ENCODE assay signal across 8 mouse cellular contexts in the genomic region with DNA sequence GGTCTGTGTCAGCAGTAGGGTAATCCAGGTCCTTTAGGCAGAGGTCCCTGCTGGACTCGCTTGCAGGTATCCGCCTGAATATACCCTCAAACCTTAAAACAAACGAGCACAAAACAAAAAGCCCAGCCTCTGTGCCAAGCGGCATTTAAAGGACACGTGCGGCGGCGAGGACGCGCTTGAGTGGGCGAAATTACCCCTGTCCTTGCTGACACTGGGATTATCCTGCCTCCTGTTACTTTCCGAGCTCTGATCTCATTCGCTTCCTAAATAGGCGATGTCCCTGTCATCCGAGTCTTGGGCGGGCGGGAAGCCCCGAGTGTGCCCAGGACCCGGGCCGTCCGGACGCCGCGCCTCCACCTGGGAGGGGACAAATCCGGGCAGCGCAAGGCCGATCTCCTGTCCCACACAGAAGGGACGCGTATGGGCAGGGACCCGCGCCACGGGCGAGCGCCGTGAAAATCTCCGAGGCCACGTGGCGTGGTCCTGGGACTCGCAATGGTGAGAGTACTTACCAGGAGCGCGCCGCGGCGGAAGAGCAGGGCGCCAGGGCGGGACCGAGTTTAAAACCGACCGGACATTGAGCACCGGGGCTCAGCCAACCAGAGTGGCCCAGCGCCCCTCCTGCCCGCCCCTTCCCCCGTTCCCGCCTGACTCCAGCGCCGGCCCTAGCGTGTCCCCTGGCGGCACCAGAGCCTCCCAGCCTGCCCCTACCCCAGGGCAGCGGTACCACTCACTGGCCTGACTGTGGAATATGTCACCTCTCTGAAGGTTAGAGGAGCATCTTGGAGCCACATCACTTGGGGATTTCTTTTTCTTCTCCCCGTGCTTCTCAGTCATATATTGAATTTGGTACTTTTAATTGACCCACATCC. TPM values are rescaled to one million over a fixed set of nuclear protein-coding genes. Genes with fewer than 3 reads are reported as not detected.
DNase-seq lines count a peak whose midpoint lies in the region; ATAC-seq and TF ChIP-seq lines count a peak whose summit lies in the region.

No protein-coding gene starts in this region.

- no peak for TF ChIP-seq CTCF in G1E (IDR thresholded peaks at IDR 0.05; ENCODE audit: low read depth, low read length)
- TF ChIP-seq CTCF in cerebellum, adult 2 months (IDR thresholded peaks at IDR 0.05; ENCODE audit: borderline replicate concordance, insufficient read depth, low read depth, low read length), result no peak
- peak; percentile 45 for TF ChIP-seq CTCF in forebrain, postnatal 0 days (IDR thresholded peaks at IDR 0.05; ENCODE audit: low read depth)
- TF ChIP-seq CTCF in layer of hippocampus, adult 2 months (conservative IDR thresholded peaks at IDR 0.05), result peak; percentile 75
- peak; percentile 69 for TF ChIP-seq CTCF in lung, embryonic 14.5 days (IDR thresholded peaks at IDR 0.05; ENCODE audit: low read depth)

- DNase-seq in G1E (ENCODE audit: low spot score), result peak; percentile 67
- peak; percentile 76 to 79 for DNase-seq in cerebellum, adult 2 months
- DNase-seq in forebrain, postnatal 0 days, result peak; percentile 44
- peak; percentile 79 to 82 for DNase-seq in heart, postnatal 36 days
- peak; percentile 56 to 57 for DNase-seq in layer of hippocampus, adult 2 months (ENCODE audit: low spot score in 2 of 2)
- peak; percentile 82 for DNase-seq in lung, embryonic 14.5 days
- DNase-seq in thymus, postnatal 0 days (ENCODE audit: low spot score), result peak; percentile 49

- H3K27me3 ChIP-seq in G1E (ENCODE audit: insufficient read depth, low read length), result no peaks in the 10 kb centered on the region
- no peaks in the 10 kb centered on the region for H3K27me3 ChIP-seq in cerebellum, adult 2 months (ENCODE audit: control insufficient read depth, insufficient read depth, low read length)
- H3K27me3 ChIP-seq in forebrain, postnatal 0 days (ENCODE audit: insufficient read depth, low read length), result no peaks in the 10 kb centered on the region
- no peaks in the 10 kb centered on the region for H3K27me3 ChIP-seq in lung, embryonic 14.5 days (ENCODE audit: insufficient read depth, low read length)

- no peak overlapping the region for H3K27ac ChIP-seq in cerebellum, adult 2 months (ENCODE audit: insufficient read depth, low read length)
- 0 out of 2 replicates have a peak overlapping the region, but pooled peaks have one; percentile 1 for H3K27ac ChIP-seq in forebrain, postnatal 0 days (ENCODE audit: low read depth, low read length)
- peak overlapping the region; percentile 29; the same call in 1 of the 2 replicates for H3K27ac ChIP-seq in layer of hippocampus, adult 2 months
- peak overlapping the region; percentile 71; the same call in 1 of the 2 replicates for H3K27ac ChIP-seq in lung, embryonic 14.5 days (ENCODE audit: low read depth)

- ATAC-seq in G1E (ENCODE audit: extremely low read depth, insufficient number of reproducible peaks, low FRiP score, poor library complexity, severe bottlenecking), result peak; percentile 89
- peak; percentile 95 for ATAC-seq in forebrain, postnatal 0 days
- peak; percentile 99 for ATAC-seq in lung, embryonic 14.5 days (ENCODE audit: insufficient read depth)
- peak; percentile 94 for ATAC-seq in neutrophil, adult 5-6 weeks (ENCODE audit: extremely low read depth, insufficient number of reproducible peaks, low FRiP score, poor library complexity, severe bottlenecking)

- peak overlapping the region; percentile 84 for H3K4me2 ChIP-seq in forebrain, postnatal 0 days (ENCODE audit: low read depth)
- H3K4me2 ChIP-seq in lung, embryonic 14.5 days, result peak overlapping the region; percentile 58

- peak overlapping the region; percentile 73 for H3K4me3 ChIP-seq in G1E (ENCODE audit: low read depth, low read length)
- peak overlapping the region; percentile 64 for H3K4me3 ChIP-seq in cerebellum, adult 2 months (replicated peaks; ENCODE audit: insufficient read depth, low read depth, low read length)
- H3K4me3 ChIP-seq in forebrain, postnatal 0 days (ENCODE audit: low read depth, low read length), result peak overlapping the region; percentile 62
- peak overlapping the region; percentile 67 for H3K4me3 ChIP-seq in layer of hippocampus, adult 2 months
- peak overlapping the region; percentile 50 for H3K4me3 ChIP-seq in lung, embryonic 14.5 days (ENCODE audit: low read depth, low read length)

- 2% methylated on average over 60 of the region's 60 CpGs for WGBS in cerebellum, adult 2 months
- 4% methylated on average over 60 of the region's 60 CpGs for WGBS in forebrain, postnatal 0 days
- 5% methylated on average over 58 of the region's 60 CpGs for WGBS in lung, embryonic 14.5 days

- peak overlapping the region; percentile 72 for H3K9ac ChIP-seq in forebrain, postnatal 0 days
- peak overlapping the region; percentile 72 for H3K9ac ChIP-seq in lung, embryonic 14.5 days

- TF ChIP-seq POLR2A in cerebellum, adult 2 months (IDR thresholded peaks at IDR 0.05; ENCODE audit: borderline replicate concordance, insufficient read depth, low read length), result no peak

- intact Hi-C loops in heart, postnatal 36 days (cut with DNase I), result loop anchor here (2.0 kb wide), 1 partner anchor 36 kb away; no protein-coding TSS in a partner anchor

- no peaks in the 10 kb centered on the region for H3K9me3 ChIP-seq in G1E (replicated peaks)
- H3K9me3 ChIP-seq in forebrain, postnatal 0 days (ENCODE audit: low read length), result no peaks in the 10 kb centered on the region
- H3K9me3 ChIP-seq in lung, embryonic 14.5 days (ENCODE audit: low read depth, low read length), result peaks cover 28% of the 10 kb centered on the region; the same call in 1 of the 2 replicates

- peaks cover 11% of the 10 kb centered on the region for H3K36me3 ChIP-seq in G1E (replicated peaks)
- H3K36me3 ChIP-seq in forebrain, postnatal 0 days (ENCODE audit: insufficient read depth), result no peaks in the 10 kb centered on the region
- H3K36me3 ChIP-seq in lung, embryonic 14.5 days (ENCODE audit: insufficient read depth), result peaks cover 32% of the 10 kb centered on the region

- peaks cover 20% of the 10 kb centered on the region for H3K4me1 ChIP-seq in G1E (ENCODE audit: insufficient read depth, low read depth, low read length)
- no peaks in the 10 kb centered on the region for H3K4me1 ChIP-seq in cerebellum, adult 2 months (ENCODE audit: control insufficient read depth, insufficient read depth, low read length)
- H3K4me1 ChIP-seq in forebrain, postnatal 0 days (ENCODE audit: insufficient read depth), result no peaks in the 10 kb centered on the region
- no peaks in the 10 kb centered on the region for H3K4me1 ChIP-seq in lung, embryonic 14.5 days (ENCODE audit: insufficient read depth)

RNA-seq across cellular contexts. Expression of a gene that starts 27.9 kb away (rescaled TPM):
- 63.5 and 65.6 TPM in 2 replicates for total RNA-seq in G1E (2014; fragmentation: Nextera tagmentation)
- 65.8 and 76.4 TPM in 2 replicates for total RNA-seq in G1E (2017)
- 10.1 and 11.1 TPM in 2 replicates for polyA plus RNA-seq in G1E (2012)
- polyA plus RNA-seq in cerebellum, adult 2 months (2012; rRNA removed), result 71.3 and 72.3 TPM in 2 replicates
- total RNA-seq in forebrain, postnatal 0 days (2014; rRNA removed), result 77.5 and 88.8 TPM in 2 replicates
- 116 and 144 TPM in 2 replicates for polyA plus RNA-seq in forebrain, postnatal 0 days (2015; fragmentation: Nextera tagmentation; extraction: Ambion mirVana)
- 10 to 100 TPM; 35.9 to 36.5 TPM for total RNA-seq in heart, postnatal 36 days (2021)
- total RNA-seq in layer of hippocampus, adult 2 months (2021), result 100 to 1,000 TPM; 142 to 155 TPM
- 49.2 and 50.2 TPM in 2 replicates for polyA plus RNA-seq in lung, embryonic 14.5 days (2014; fragmentation: Nextera tagmentation; extraction: Ambion mirVana)
- 95.8 and 119 TPM in 2 replicates for total RNA-seq in neutrophil, adult 5-6 weeks (2017)
- polyA plus RNA-seq in thymus, postnatal 0 days (2015; fragmentation: Nextera tagmentation; extraction: Ambion mirVana), result 48.3 and 56.4 TPM in 2 replicates

Comparison
In these comparisons a context has a peak if more than half of its experiments do, and no peak if none do; other contexts are left out.
1. CTCF ChIP-seq: peak in forebrain, postnatal 0 days (single experiment), layer of hippocampus, adult 2 months (single experiment) and lung, embryonic 14.5 days (single experiment); none in G1E (single experiment) and cerebellum, adult 2 months (single experiment).
2. Peak in every context shown above with its lines, with median percentiles within 50 percentile points of each other: ATAC-seq, DNase-seq and H3K4me3 ChIP-seq.